Mouse (Mus musculus) thymus, postnatal 14 days (tissue): ENCODE results near the gene Invs.
A peak's percentile ranks its signal among the peaks of the same experiment; 100 is the strongest.

Experiments
- DNase-seq: peaks from one replicate; pipeline ENCODE4 v3.0.0; 2021

Gene Invs

DNA sequence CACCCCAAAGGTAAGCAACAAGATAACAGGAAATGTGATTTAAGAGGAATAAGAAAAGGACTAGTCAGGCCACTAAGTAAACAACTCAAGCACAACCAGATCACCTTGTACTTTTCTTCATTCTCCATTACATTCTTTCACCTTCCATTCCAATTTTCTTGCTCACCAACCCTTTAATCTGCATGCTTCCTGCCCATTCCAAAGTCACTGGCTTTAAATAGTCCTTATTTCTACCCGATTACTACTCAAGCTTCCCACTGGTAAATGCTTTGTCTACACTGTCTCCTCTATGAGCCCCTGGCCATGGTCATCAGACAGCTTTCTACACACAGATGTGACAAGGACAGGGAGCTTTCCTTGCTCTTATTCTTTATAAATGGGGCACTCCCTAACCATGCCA is 191.4 kb downstream of the Invs start:
- DNase-seq = no peak

- DNase-seq = no peak
Observed at GRCm38 (mm10) chr4:48472052-48472791, 192.7 kb downstream of the Invs start.

DNA sequence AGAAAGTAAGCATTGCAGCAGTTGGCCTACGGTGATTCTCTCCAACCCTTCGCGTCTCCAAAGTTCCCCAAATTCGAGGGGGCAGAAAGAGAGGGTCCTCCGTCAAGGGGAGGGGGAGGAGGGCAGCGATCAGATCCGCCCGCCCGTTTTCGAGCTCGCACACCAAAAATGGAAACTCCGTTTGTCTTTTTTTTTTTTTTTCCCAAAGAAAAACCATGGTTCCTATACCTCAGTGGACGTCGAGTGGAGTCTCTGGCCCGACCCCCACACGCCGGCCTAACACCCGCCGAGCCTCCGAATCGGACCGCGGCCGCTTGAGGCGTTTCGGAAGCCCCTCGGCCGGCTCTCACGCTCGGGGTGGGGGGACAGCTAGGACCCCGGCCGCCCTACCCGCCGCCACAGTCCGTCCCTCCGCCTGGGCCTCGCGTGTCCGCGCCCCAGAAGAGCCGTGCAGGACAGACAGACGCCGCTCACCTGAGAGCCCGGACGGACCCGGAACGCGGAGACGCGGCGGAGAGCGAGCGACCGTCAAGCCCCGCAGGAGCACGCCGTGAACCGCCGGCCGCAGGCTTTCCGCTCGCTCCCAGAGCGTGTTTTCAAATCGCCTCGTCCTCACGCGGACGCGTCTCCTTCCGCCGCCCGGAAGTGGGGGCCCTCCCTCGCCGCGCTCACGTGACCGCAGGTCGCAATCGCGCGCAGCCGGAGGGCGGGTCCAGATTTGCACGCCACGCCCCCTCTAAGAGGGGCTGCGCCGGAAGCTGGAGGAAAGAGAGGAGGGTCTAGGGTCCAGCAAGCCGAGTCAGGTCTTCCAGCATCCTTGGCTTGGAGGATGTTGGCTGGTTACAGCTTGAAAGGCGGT is 193.5 kb downstream of the Invs start, which contains the start of gene Tex10:
Gene Tex10 (minus strand): TSS at position 668 of the 859 bp plus-strand sequence.
- DNase-seq = peak; percentile 96

DNA sequence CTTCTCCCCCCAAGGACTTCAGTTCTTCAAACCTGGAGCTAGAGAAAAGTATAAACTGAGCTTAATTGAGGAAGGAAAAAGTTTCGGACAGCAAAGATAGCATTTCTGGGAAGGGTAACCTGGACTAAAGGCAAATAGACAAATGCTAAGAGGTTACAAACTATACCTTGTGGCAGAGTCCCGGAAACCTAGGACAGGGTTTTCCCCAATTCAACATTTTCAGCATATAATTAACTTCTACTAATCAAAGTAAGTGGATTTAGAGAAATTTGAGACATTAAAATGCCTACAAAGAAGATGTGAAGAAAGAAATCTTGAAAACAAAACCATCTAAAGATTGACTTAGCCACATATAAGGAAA is 194.1 kb downstream of the Invs start:
- DNase-seq = no peak

DNA sequence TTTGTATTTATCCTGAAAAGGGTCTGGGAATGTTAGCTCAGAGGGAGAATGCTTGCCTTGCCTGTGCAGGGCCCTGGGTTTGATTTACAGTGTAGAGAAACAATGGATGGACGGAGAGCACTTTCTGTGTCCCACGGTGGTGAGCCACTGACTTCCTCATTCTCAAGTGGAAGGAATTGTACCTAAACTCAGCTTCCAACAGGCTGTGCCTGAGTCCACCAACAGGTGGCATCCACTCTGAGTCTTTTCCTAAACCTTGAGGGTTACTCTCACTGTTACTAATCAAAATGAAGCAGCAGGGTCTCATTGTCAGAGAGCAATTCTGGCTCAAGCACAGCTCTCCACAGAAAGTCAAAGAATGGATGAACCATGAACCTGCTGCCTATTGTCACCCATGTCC is 201.7 kb downstream of the Invs start:
- DNase-seq = peak; percentile 22
